Mouse (Mus musculus) intestine, embryonic 14.5 days (tissue): ENCODE data around the gene Rptor. TPM values are rescaled to one million over a fixed set of nuclear protein-coding genes. Genes with fewer than 3 reads are reported as not detected.
"Not testable (repeated sequence)": the region's sequence is repeated elsewhere in the genome, so short reads cannot be mapped to it uniquely, and the experiment has no call there.

Source experiments
- ATAC-seq: fragments of 200-750 bp; cut with Nextera tagmentation; replicated peaks from 2 replicates; pipeline ENCODE4 v1.8.0; 2017; ENCODE audit warnings: low read depth, moderate number of reproducible peaks, moderate TSS enrichment, moderate library complexity; ENCODE audit not compliant: low FRiP score, low TSS enrichment
- DNase-seq: peaks from one replicate; pipeline ENCODE4 v3.0.0-alpha.2; 2018; ENCODE audit warnings: low spot score
- H3K27ac ChIP-seq: fragments of 300-500 bp; sonication (generic); 2 replicates; pipeline ENCODE4 v1.5.1; 2014; ENCODE audit warnings: low read depth, mild to moderate bottlenecking, control low read depth
- H3K27me3 ChIP-seq: fragments of 300-500 bp; sonication (generic); replicated peaks from 2 replicates; pipeline ENCODE4 v1.6.1; 2014; ENCODE audit warnings: low read length, control low read depth; ENCODE audit not compliant: control insufficient read depth, insufficient read depth
- H3K36me3 ChIP-seq: fragments of 300-500 bp; sonication (generic); 2 replicates; pipeline ENCODE4 v1.6.1; 2014; ENCODE audit warnings: low read length, control low read depth; ENCODE audit not compliant: control insufficient read depth, insufficient read depth
- H3K4me1 ChIP-seq: fragments of 300-500 bp; sonication (generic); replicated peaks from 2 replicates; pipeline ENCODE4 v1.6.1; 2014; ENCODE audit warnings: low read length, control low read depth, mixed read lengths; ENCODE audit not compliant: control insufficient read depth, insufficient read depth
- H3K4me2 ChIP-seq: fragments of 300-500 bp; sonication (generic); 2 replicates; pipeline ENCODE4 v1.6.1; 2014; ENCODE audit warnings: low read length
- H3K4me3 ChIP-seq: fragments of 300-500 bp; sonication (generic); 2 replicates; pipeline ENCODE4 v1.5.1; 2014; ENCODE audit warnings: low read depth, low read length, control low read depth, mixed read lengths
- H3K9ac ChIP-seq: fragments of 300-500 bp; sonication (generic); 2 replicates; pipeline ENCODE4 v1.6.1; 2014; ENCODE audit warnings: mild to moderate bottlenecking, low read length
- H3K9me3 ChIP-seq: fragments of 300-500 bp; sonication (generic); 2 replicates; pipeline ENCODE4 v1.6.1; 2016; ENCODE audit warnings: low read length, control low read depth; ENCODE audit not compliant: control insufficient read depth
- WGBS: fragments of 180-500 bp; shearing (Covaris S2); extraction: QIAGEN DNeasy Blood & Tissue Kit; methylation state at CpG from one replicate; pipeline ENCODE4 v1.1.7; 2014; 5-methylcytosine and 5-hydroxymethylcytosine counted together
- polyA plus RNA-seq: library from polyadenylated mRNA; unstranded; fragments of >200 nt; fragmentation: Nextera tagmentation; extraction: Ambion mirVana; gene quantifications from 2 replicates; pipeline ENCODE4 v1.2.1, GENCODE M21; 2014

Rptor gene
- polyA plus RNA-seq, 1 experiment from 2014 or later, result 12.9 TPM

DNA sequence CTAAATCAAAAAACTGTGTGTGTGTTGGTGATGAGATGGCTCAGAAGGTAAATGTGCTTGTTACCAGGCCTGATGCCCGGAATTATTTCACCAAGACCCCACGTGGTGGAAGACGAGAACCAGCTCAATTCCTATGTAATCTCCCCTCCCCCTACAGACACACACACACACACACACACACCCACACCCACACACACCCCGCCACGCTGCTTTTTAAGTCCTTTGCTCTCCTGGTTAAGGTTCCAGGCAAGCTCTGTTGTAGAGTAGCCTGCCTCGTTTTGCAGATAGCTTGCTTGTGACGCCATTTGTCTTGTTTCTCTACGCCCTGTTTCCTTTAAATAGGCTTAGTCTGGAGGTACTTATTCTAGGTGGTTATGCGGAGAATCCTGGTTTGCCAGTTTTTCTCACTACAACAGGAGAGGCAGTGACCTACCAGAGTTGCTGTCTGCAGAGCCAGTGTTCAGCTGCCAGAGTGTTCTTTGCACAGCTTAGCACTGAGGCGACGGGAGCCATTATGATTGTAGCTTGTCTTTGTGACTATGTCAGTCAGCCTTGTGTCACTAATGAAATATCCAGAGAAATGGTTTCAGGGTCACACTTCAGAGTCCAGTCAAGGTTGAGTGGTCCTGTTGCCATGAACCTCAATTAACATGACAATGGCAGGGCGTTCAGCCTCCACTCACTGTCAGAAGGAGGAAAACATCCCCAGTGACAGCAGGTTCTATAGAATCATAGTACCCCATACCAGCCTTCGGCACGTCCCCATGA is 42.1 kb downstream of the Rptor start:
- Histone ChIP-seq H3K27me3 (no peaks in the 10 kb centered on the region), H3K9me3 (no peaks in the 10 kb centered on the region), H3K4me2 (no peak overlapping the region), H3K4me3 (no peak overlapping the region), H3K36me3 (no peaks in the 10 kb centered on the region), H3K9ac (no peak overlapping the region), H3K4me1 (0 out of 2 replicates have a peak, but pooled peaks cover 11% of the 10 kb centered on the region), H3K27ac (no peak overlapping the region)
- WGBS, result 82% methylated on average over 14 of the region's 14 CpGs
- DNase-seq (no peak), ATAC-seq (no peak)

DNA sequence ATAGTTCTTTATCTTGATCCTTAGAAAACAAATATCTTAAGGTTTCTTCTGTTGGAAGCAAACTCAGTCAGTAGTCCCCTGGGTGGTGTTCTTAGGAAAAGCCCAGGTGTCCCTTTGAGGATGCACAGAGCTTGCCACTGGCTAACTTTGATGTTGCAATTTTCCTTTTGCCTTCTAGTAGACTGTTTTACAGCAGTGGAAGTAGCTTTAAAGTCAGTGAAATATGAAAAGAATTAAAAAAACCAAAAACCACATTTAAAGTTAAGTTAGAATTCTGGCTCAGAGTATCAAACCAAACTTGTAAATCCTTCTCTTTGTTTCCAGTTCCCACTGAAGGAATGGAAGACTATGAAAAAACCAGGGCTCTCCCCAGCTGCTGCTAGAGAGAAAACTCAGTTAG is 47.8 kb downstream of the Rptor start:
- Histone ChIP-seq H3K4me3 (no peak overlapping the region), H3K4me2 (no peak overlapping the region), H3K36me3 (no peaks in the 10 kb centered on the region), H3K27ac (no peak overlapping the region), H3K27me3 (no peaks in the 10 kb centered on the region), H3K9me3 (no peaks in the 10 kb centered on the region), H3K9ac (no peak overlapping the region), H3K4me1 (0 out of 2 replicates have a peak, but pooled peaks cover 8% of the 10 kb centered on the region)
- no peak for ATAC-seq
- no peak for DNase-seq

DNA sequence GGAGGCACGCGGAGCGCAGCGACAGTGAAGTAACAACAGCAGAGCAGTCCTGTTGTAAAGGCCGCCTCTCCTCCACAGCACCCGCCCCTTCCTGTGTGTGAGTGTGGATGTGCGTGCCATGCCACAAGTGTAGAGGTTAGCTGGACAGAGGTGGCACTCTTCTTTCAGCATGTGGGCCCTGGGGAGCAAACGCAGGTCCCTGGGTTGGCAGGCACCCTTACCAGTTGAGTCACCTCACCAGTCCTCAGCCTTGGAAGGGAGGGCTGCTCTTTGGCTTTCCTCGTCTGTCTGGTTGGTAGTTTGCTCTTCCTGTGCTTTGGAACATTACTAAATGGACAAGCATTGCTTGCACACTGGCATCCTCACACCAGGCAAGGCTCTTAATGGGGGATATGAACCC is 50.6 kb downstream of the Rptor start:
- no peak overlapping the region for H3K4me2 ChIP-seq
- 0 out of 2 replicates have a peak, but pooled peaks cover 8% of the 10 kb centered on the region for H3K4me1 ChIP-seq
- H3K9me3 ChIP-seq, result no peaks in the 10 kb centered on the region
- DNase-seq, result no peak
- H3K27ac ChIP-seq, result no peak overlapping the region
- H3K9ac ChIP-seq, result no peak overlapping the region
- H3K27me3 ChIP-seq, result no peaks in the 10 kb centered on the region
- H3K4me3 ChIP-seq, result no peak overlapping the region
- 88% methylated on average over 9 of the region's 9 CpGs for WGBS
- no peak for ATAC-seq
- no peaks in the 10 kb centered on the region for H3K36me3 ChIP-seq

DNA sequence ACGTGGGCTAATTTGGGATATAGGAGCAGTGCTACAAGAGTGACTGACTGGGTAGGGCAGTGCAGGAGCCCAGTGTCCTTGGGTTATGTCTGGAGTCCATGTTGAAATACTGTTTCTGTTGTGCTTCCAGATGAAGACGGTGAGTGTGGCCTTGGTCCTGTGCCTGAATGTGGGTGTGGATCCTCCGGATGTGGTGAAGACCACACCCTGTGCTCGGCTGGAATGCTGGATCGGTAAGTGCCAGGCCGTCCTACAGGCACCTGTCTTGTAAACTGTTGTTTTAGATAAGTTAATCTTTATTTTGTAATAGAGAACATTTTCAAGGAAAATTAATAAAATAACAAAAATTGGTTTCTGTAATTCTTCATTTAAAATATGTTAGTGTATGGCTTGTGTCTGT is 54.8 kb downstream of the Rptor start:
- H3K4me2 ChIP-seq, result no peak overlapping the region
- WGBS, result 74% methylated on average over 6 of the region's 6 CpGs
- no peaks in the 10 kb centered on the region for H3K36me3 ChIP-seq
- DNase-seq (no peak), ATAC-seq (no peak)
- no peak overlapping the region for H3K27ac ChIP-seq
- no peaks in the 10 kb centered on the region for H3K27me3 ChIP-seq
- no peak overlapping the region for H3K9ac ChIP-seq
- H3K9me3 ChIP-seq, result no peaks in the 10 kb centered on the region
- no peak overlapping the region for H3K4me3 ChIP-seq
- no peaks in the 10 kb centered on the region for H3K4me1 ChIP-seq

DNA sequence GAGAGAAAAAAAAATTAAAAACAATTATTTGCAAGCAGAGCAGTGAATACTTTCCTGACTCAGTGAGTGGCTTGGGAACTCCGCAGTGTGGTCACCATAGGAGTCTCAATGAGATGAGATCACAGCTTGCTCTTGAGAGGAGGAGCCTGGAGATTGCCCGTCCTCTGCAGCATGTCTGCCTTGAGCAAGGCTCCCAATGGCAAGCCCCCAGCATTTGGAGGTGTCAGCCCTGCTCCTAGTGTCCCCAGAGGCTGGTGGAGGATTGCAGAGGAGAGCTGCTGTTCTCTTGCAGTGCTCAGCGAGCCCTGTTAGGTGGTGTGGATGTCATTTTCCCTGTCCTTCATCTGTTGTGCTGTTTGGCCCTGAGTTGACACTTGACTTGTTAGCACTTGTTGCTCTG is 56.6 kb downstream of the Rptor start:
- no peaks in the 10 kb centered on the region for H3K36me3 ChIP-seq
- H3K9ac ChIP-seq, result no peak overlapping the region
- ATAC-seq (no peak), DNase-seq (no peak)
- H3K27me3 ChIP-seq, result no peaks in the 10 kb centered on the region
- H3K4me1 ChIP-seq, result no peaks in the 10 kb centered on the region; the same call in 1 of the 2 replicates
- no peak overlapping the region for H3K4me3 ChIP-seq
- no peak overlapping the region for H3K4me2 ChIP-seq
- no peaks in the 10 kb centered on the region for H3K9me3 ChIP-seq
- no peak overlapping the region for H3K27ac ChIP-seq
- WGBS, result 83% methylated on average over 3 of the region's 3 CpGs

DNA sequence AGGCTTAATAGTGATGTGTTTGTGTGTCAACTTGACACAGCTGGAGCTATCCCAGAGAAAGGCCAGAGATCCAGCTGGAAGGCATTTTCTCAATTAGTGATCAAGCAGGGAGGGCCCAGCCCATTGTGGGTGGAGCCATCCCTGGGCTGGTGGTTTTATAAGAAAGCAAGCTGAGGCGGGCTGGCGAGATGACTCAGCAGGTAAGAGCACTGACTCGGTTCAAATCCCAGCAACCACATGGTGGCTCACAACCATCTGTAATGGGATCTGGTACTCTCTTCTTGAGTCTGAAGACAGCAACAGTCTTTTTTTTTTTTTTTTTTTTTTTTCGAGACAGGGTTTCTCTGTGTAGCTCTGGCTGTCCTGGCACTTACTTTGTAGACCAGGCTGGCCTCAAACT is 58.8 kb downstream of the Rptor start:
- DNase-seq, result not testable (repeated sequence)

DNA sequence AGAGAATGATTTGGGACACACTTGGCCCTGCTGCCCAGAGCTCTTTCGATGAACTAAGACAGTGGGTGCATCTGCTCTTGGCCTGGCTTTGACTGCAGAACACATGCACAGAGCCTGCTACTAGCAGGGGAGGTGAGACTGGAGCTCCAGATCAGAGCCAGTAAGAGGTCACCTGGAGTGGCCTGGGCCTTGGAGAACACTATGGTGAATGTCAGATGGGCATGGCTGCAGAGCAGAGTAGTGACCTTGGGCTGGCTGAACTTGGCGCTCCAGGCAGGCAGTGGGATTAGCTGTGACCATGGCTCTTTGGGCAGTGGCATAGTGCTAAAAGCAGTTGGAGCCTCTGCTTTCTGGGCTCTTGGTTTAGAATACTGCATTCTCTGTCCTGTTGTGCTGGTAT is 61.2 kb downstream of the Rptor start:
- Histone ChIP-seq H3K4me1 (peaks cover 7% of the 10 kb centered on the region), H3K4me3 (no peak overlapping the region), H3K9me3 (no peaks in the 10 kb centered on the region), H3K27ac (no peak overlapping the region), H3K9ac (no peak overlapping the region), H3K27me3 (no peaks in the 10 kb centered on the region), H3K36me3 (no peaks in the 10 kb centered on the region), H3K4me2 (no peak overlapping the region)
- 88% methylated on average over 2 of the region's 2 CpGs for WGBS
- ATAC-seq (no peak), DNase-seq (no peak)

More for the DNA sequence above, 58.8 kb downstream of the Rptor start:
- H3K9ac ChIP-seq, H3K9me3 ChIP-seq, H3K27me3 ChIP-seq, H3K4me1 ChIP-seq, H3K36me3 ChIP-seq, H3K27ac ChIP-seq, H3K4me2 ChIP-seq, ATAC-seq, H3K4me3 ChIP-seq: not testable (repeated sequence)
- WGBS, result 49% methylated on average over 4 of the region's 4 CpGs

DNA sequence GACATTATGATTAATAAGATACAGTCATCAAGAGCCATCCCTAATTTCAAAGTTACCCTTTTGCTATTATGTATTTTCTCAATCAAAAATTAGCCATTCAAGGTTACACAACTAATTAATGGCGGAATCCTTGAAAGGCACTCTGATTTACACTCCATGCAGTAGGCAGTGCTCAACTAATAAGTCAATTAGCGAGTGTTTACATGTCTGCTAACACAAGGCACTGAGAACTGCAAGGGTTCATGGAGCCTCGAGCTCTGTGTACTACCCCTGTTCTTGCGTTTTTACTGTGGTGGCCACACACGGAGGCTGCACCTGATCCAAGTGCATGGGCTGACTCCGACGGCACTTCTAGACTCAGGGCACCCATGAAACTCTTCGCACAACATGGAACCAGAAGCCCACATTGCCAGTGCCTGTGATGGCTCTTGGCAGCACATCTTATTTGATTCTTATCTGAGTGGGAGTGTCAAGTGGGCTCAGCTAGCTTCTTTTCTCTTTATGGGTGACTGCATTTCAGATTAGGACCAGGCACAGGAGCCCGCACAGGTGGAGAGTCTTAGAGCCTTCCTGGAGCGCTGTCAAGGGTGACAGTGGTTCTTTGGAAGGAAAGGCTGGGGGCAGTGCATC is 62.1 kb downstream of the Rptor start:
- Histone ChIP-seq H3K4me3 (no peak overlapping the region), H3K9me3 (no peaks in the 10 kb centered on the region), H3K27ac (no peak overlapping the region), H3K9ac (no peak overlapping the region), H3K4me2 (no peak overlapping the region), H3K4me1 (peaks cover 7% of the 10 kb centered on the region), H3K36me3 (no peaks in the 10 kb centered on the region), H3K27me3 (no peaks in the 10 kb centered on the region)
- 71% methylated on average over 10 of the region's 10 CpGs for WGBS
- DNase-seq (no peak), ATAC-seq (no peak)

DNA sequence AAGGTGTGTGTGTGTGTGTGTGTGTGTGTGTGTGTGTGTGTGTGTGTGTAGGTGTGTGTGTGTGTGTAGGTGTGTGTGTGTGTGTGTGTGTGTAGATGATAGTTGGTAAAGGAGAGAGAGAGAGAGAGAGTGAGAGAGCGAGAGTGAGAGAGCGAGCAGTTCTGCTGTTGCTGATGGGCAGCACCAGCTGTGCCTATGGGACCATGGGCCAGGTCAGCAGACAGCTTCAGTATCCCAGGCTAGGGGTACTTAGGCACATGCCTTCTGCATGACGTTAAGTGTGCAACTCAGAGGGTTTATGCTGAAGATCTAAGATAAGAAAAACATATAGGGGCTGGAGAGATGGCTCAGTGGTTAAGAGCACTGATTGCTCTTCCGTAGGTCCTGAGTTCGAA is 62.6 kb downstream of the Rptor start:
- WGBS, result 84% methylated on average over 5 of the region's 5 CpGs
- Histone ChIP-seq H3K4me1 (peaks cover 7% of the 10 kb centered on the region), H3K36me3 (no peaks in the 10 kb centered on the region), H3K4me3 (no peak overlapping the region), H3K4me2 (no peak overlapping the region), H3K27me3 (no peaks in the 10 kb centered on the region), H3K9me3 (no peaks in the 10 kb centered on the region), H3K9ac (no peak overlapping the region), H3K27ac (no peak overlapping the region)
- ATAC-seq (no peak), DNase-seq (no peak)
